Mouse (Mus musculus) thymus, postnatal 10 days (tissue): ENCODE results near the gene Zmym2.
"Not testable (repeated sequence)": the region's sequence is repeated elsewhere in the genome, so short reads cannot be mapped to it uniquely, and the experiment has no call there.

ENCODE experiments used
- DNase-seq, 2 experiments: peaks; one replicate each; pipeline ENCODE4 v3.0.0; 2021; ENCODE audit warnings: low spot score in 2 of 2

Zmym2 gene

GRCm38 (mm10) chr14:56886594-56887513, at the start of gene Zmym2:
Gene Zmym2 (plus strand): TSS chr14:56886653.
- DNase-seq = peak; percentile 67 to 75

GRCm38 (mm10) chr14:56844033-56844432, 42.4 kb upstream of the Zmym2 start:
- DNase-seq = no peak

GRCm38 (mm10) chr14:56844507-56844906, 41.9 kb upstream of the Zmym2 start:
- no peak for DNase-seq

GRCm38 (mm10) chr14:56848322-56848721, 38.1 kb upstream of the Zmym2 start:
- DNase-seq = no peak

GRCm38 (mm10) chr14:56849681-56850080, 36.8 kb upstream of the Zmym2 start:
- no peak for DNase-seq

- no peak for DNase-seq
These were observed 22.4 kb upstream of the Zmym2 start for GRCm38 (mm10) chr14:56864041-56864440.

- no peak for DNase-seq
These were observed 21.8 kb upstream of the Zmym2 start for GRCm38 (mm10) chr14:56864641-56865040.

- not testable (repeated sequence) for DNase-seq
These were observed 21.3 kb upstream of the Zmym2 start for GRCm38 (mm10) chr14:56865112-56865511.

GRCm38 (mm10) chr14:56873525-56873924, 12.9 kb upstream of the Zmym2 start:
- DNase-seq = no peak

GRCm38 (mm10) chr14:56875586-56876159, 10.8 kb upstream of the Zmym2 start:
- DNase-seq = no peak

GRCm38 (mm10) chr14:56881271-56881670, 5.2 kb upstream of the Zmym2 start:
- DNase-seq = no peak

- DNase-seq = no peak
These were observed 3.0 kb upstream of the Zmym2 start for GRCm38 (mm10) chr14:56883431-56883830.

GRCm38 (mm10) chr14:56885308-56885771, 1.1 kb upstream of the Zmym2 start:
- DNase-seq = peak; percentile 84 to 86

- DNase-seq = peak; percentile 69 to 73
These were observed 363 bp upstream of the Zmym2 start for GRCm38 (mm10) chr14:56885986-56886593.

- DNase-seq = no peak
These were observed 1.0 kb downstream of the Zmym2 start for GRCm38 (mm10) chr14:56887514-56887880.

GRCm38 (mm10) chr14:56887887-56888286, 1.4 kb downstream of the Zmym2 start:
- DNase-seq = peak; percentile 80 to 87

GRCm38 (mm10) chr14:56888416-56888815, 2.0 kb downstream of the Zmym2 start:
- DNase-seq = no peak

- no peak for DNase-seq
These were observed 8.0 kb downstream of the Zmym2 start for GRCm38 (mm10) chr14:56894417-56894816.

GRCm38 (mm10) chr14:56896521-56896920, 10.1 kb downstream of the Zmym2 start:
- DNase-seq = no peak

- DNase-seq = no peak
These were observed 11.0 kb downstream of the Zmym2 start for GRCm38 (mm10) chr14:56897475-56897874.

- DNase-seq = no peak
These were observed 13.2 kb downstream of the Zmym2 start for GRCm38 (mm10) chr14:56899656-56900055.

GRCm38 (mm10) chr14:56903039-56903438, 16.6 kb downstream of the Zmym2 start:
- DNase-seq = no peak

GRCm38 (mm10) chr14:56905696-56906095, 19.2 kb downstream of the Zmym2 start:
- no peak for DNase-seq
